Mouse (Mus musculus) heart, postnatal 0 days (tissue): Measurements from ENCODE around the gene Cacna2d4. TPM values are rescaled to one million over a fixed set of nuclear protein-coding genes. Genes with fewer than 3 reads are reported as not detected.

Experiments
- ATAC-seq: fragments of 200-750 bp; cut with Nextera tagmentation; 2 replicates; pipeline ENCODE4 v1.8.0; 2017; ENCODE audit warnings: low read depth, moderate number of reproducible peaks, moderate library complexity; ENCODE audit not compliant: insufficient read depth
- DNase-seq: peaks from one replicate; pipeline ENCODE4 v3.0.0-alpha.2; 2016; ENCODE audit warnings: low spot score
- H3K27ac ChIP-seq: fragments of 300-500 bp; sonication (generic); 2 replicates; pipeline ENCODE4 v1.5.1; 2014; ENCODE audit warnings: low read depth, mild to moderate bottlenecking
- H3K27me3 ChIP-seq: fragments of 300-500 bp; sonication (generic); 2 replicates; pipeline ENCODE4 v1.6.1; 2014; ENCODE audit warnings: low read length, mixed read lengths; ENCODE audit not compliant: control insufficient read depth, insufficient read depth
- H3K36me3 ChIP-seq: fragments of 300-500 bp; sonication (generic); replicated peaks from 2 replicates; pipeline ENCODE4 v1.6.1; 2014; ENCODE audit warnings: low read length, mixed read lengths; ENCODE audit not compliant: control insufficient read depth, insufficient read depth
- H3K4me1 ChIP-seq: fragments of 300-500 bp; sonication (generic); 2 replicates; pipeline ENCODE4 v1.6.1; 2014; ENCODE audit warnings: antibody characterized with exemption; ENCODE audit not compliant: control insufficient read depth, insufficient read depth
- H3K4me2 ChIP-seq: fragments of 300-500 bp; sonication (generic); 2 replicates; pipeline ENCODE4 v1.6.1; 2014; ENCODE audit warnings: low read depth, mild to moderate bottlenecking, low read length, moderate library complexity
- H3K4me3 ChIP-seq: fragments of 300-500 bp; sonication (generic); 2 replicates; pipeline ENCODE4 v1.5.1; 2014; ENCODE audit warnings: low read depth, low read length
- H3K9ac ChIP-seq: fragments of 300-500 bp; sonication (generic); replicated peaks from 2 replicates; pipeline ENCODE4 v1.6.1; 2014; ENCODE audit warnings: low read depth, low read length, mixed read lengths
- H3K9me3 ChIP-seq: fragments of 300-500 bp; sonication (generic); replicated peaks from 2 replicates; pipeline ENCODE4 v1.6.1; 2016; ENCODE audit warnings: low read length; ENCODE audit not compliant: control insufficient read depth
- CTCF ChIP-seq: IDR thresholded peaks from 2 replicates; pipeline ENCODE4 v1.5.1; 2016; ENCODE audit warnings: antibody characterized with exemption, control low read depth, low read depth
- EP300 ChIP-seq: IDR thresholded peaks from 2 replicates; pipeline ENCODE4 v1.6.1; 2016; ENCODE audit warnings: antibody characterized with exemption, low read depth
- WGBS: fragments of 180-500 bp; shearing (Covaris S2); extraction: QIAGEN DNeasy Blood & Tissue Kit; methylation state at CpG from one replicate; pipeline ENCODE4 v1.1.7; 2014; 5-methylcytosine and 5-hydroxymethylcytosine counted together
- polyA plus RNA-seq: library from polyadenylated mRNA; unstranded; fragments of >200 nt; fragmentation: Nextera tagmentation; extraction: Ambion mirVana; gene quantifications from 2 replicates; pipeline ENCODE4 v1.2.1, GENCODE M21; 2015
- total RNA-seq: library from RNA; depleted of rRNA; stranded (reverse); fragments of >200 nt; gene quantifications from 2 replicates; pipeline ENCODE4 v1.2.3, GENCODE M21; 2014; ENCODE audit warnings: low replicate concordance

The Cacna2d4 gene
- total and polyA plus RNA-seq, 2 experiments from 2014 or later: not detected

DNA sequence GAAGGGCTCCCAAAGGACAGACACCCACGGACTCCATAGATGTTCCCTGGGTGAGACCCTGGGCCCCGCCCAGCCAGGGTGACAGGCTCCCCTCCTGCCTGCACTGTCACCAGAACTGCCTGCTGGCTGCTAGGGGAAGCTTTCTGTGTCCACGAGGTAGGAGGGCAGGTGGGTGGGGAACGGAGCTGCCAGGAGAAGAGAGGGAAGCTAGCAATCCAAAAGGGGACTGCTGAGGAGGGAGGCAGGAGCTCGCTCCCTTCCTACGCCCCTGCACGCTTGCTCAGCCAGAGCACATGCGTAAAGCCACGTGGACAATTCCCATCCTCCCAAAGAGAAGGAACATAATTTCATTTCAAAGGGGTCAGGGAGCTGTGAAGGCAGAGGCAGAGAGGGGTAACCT is 73.8 kb downstream of the Cacna2d4 start:
- WGBS: 48% methylated on average over 9 of the region's 9 CpGs

GRCm38 (mm10) chr6:119312381-119312780 is 76.1 kb downstream of the Cacna2d4 start:
- WGBS: 70% methylated on average over 6 of the region's 6 CpGs
- no peak for DNase-seq
- ATAC-seq: no peak
- H3K4me1 ChIP-seq: no peaks in the 10 kb centered on the region
- H3K4me3 ChIP-seq: no peak overlapping the region
- TF ChIP-seq CTCF (no peak), EP300 (no peak)
- no peaks in the 10 kb centered on the region for H3K36me3 ChIP-seq
- 0 out of 2 replicates have a peak, but pooled peaks cover 2% of the 10 kb centered on the region for H3K27me3 ChIP-seq
- H3K4me2 ChIP-seq: no peak overlapping the region
- H3K9ac ChIP-seq: no peak overlapping the region
- no peaks in the 10 kb centered on the region for H3K9me3 ChIP-seq
- H3K27ac ChIP-seq: no peak overlapping the region

More for the DNA sequence above, 73.8 kb downstream of the Cacna2d4 start:
- no peak overlapping the region for H3K4me3 ChIP-seq
- no peaks in the 10 kb centered on the region for H3K36me3 ChIP-seq
- H3K9ac ChIP-seq: no peak overlapping the region
- TF ChIP-seq EP300 (no peak), CTCF (no peak)
- no peak for DNase-seq
- no peak overlapping the region for H3K27ac ChIP-seq
- ATAC-seq: no peak
- H3K4me2 ChIP-seq: no peak overlapping the region
- no peaks in the 10 kb centered on the region for H3K4me1 ChIP-seq
- peaks cover 2% of the 10 kb centered on the region; the same call in 1 of the 2 replicates for H3K27me3 ChIP-seq
- H3K9me3 ChIP-seq: no peaks in the 10 kb centered on the region

DNA sequence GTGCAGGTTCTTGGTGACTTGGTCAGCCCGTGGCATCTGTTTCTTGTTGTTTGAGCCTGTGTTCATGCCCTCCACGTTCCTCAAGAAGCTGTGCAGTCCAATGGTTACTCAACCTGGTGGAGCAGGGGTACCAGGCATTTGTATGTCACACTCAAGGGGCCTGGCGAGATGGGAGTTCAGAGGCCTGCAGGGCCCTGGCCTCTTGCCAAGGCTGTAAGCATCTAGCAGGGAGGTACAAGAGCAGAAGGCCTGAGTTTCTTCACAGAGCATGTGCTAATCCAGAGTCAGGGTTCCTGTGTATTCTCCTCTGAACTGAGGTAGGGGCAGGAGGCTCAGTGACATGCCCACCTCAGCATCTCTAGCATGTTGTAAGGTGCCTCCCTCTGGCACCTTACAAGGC is 76.8 kb downstream of the Cacna2d4 start:
- H3K4me3 ChIP-seq: no peak overlapping the region
- WGBS: 42% methylated on average over 3 of the region's 3 CpGs
- H3K4me1 ChIP-seq: no peaks in the 10 kb centered on the region
- H3K4me2 ChIP-seq: no peak overlapping the region
- no peaks in the 10 kb centered on the region for H3K9me3 ChIP-seq
- ATAC-seq (no peak), DNase-seq (no peak)
- H3K27ac ChIP-seq: no peak overlapping the region
- H3K27me3 ChIP-seq: no peaks in the 10 kb centered on the region
- no peaks in the 10 kb centered on the region for H3K36me3 ChIP-seq
- no peak overlapping the region for H3K9ac ChIP-seq
- TF ChIP-seq CTCF (no peak), EP300 (no peak)

DNA sequence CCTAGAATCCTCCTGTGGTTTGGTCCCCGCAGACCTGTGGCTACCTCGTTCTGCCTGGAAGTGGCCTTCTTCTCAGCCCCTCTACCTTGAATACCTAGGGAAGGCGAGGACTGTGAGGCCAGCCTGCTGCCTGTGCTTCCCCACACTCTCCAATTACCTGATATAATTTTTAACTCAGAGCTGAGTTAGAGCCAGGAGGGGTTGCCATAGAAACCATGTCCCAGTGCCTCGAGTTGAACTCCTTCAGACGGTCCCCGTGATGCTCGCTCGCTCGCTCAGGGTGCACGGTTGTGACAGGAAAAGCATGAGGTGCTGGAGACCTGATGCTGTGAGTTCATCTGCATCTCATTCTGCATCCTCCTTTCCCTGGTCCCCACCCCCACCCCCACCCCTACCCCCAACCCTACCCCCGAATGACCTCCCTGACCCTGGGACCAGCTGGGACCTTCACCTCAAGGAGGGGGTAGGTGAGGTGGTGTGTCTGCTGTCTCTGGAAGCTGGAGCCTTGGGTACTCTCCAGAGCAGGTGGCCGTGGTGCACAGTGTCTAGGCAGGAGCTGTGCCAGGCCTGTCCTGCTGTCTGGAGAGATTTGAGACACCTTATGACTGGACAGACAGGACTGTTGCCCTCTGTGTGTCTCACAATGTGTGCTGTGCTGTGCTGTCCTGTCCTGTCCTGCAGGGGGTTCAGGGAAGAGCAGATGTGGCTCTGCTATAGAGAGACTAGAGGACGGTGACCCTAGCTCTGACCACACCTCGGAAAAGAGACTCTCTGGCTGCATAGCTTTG is 77.5 kb downstream of the Cacna2d4 start:
- DNase-seq (no peak), ATAC-seq (no peak)
- Histone ChIP-seq H3K4me2 (no peak overlapping the region), H3K9me3 (no peaks in the 10 kb centered on the region), H3K27ac (no peak overlapping the region), H3K9ac (no peak overlapping the region), H3K4me1 (no peaks in the 10 kb centered on the region), H3K36me3 (no peaks in the 10 kb centered on the region), H3K27me3 (no peaks in the 10 kb centered on the region), H3K4me3 (no peak overlapping the region)
- WGBS: 53% methylated on average over 14 of the region's 14 CpGs
- TF ChIP-seq CTCF (no peak), EP300 (no peak)

- TF ChIP-seq CTCF: no peak
- TF ChIP-seq EP300: no peak
- WGBS: 36% methylated on average over 7 of the region's 7 CpGs
- Histone ChIP-seq H3K27ac (no peak overlapping the region), H3K4me1 (no peaks in the 10 kb centered on the region), H3K36me3 (no peaks in the 10 kb centered on the region), H3K9ac (no peak overlapping the region), H3K4me3 (no peak overlapping the region), H3K4me2 (no peak overlapping the region), H3K27me3 (no peaks in the 10 kb centered on the region), H3K9me3 (no peaks in the 10 kb centered on the region)
- no peak for ATAC-seq
- DNase-seq: no peak
Observed at GRCm38 (mm10) chr6:119314751-119315476, 78.6 kb downstream of the Cacna2d4 start.
